9 mouse cellular contexts compared by ENCODE assay signal in genomic region chr9:107936215-107936822, GRCm38 (mm10). TPM values are rescaled to one million over a fixed set of nuclear protein-coding genes. Genes with fewer than 3 reads are reported as not detected.
DNase-seq lines count a peak whose midpoint lies in the region; ATAC-seq and TF ChIP-seq lines count a peak whose summit lies in the region.
"Had no signal": no experiment of that assay in that cellular context is flagged by ENCODE, and none has a peak within 500 bp of the region (broad histone marks: within the 10 kb centered on the region; RNA-seq: fewer than 3 reads in every experiment).

No protein-coding gene starts in this region.

- peaks cover 6 to 16% of the 10 kb centered on the region in 2 experiments for H3K4me1 ChIP-seq in CH12.LX (ENCODE audit: control insufficient read depth in 1 of 2, insufficient read depth in 2 of 2)
- peaks cover 22% of the 10 kb centered on the region for H3K4me1 ChIP-seq in forebrain, embryonic 15.5 days
- peaks cover 35% of the 10 kb centered on the region for H3K4me1 ChIP-seq in neural tube, embryonic 15.5 days

- no peak overlapping the region for H3K4me3 ChIP-seq in CH12.LX (replicated peaks in 1 of 3; ENCODE audit: low read depth in 2 of 3, low read length in 2 of 3, poor library complexity in 1 of 3)
- peak overlapping the region; percentile 53 for H3K4me3 ChIP-seq in forebrain, embryonic 15.5 days
- peak overlapping the region; percentile 60 for H3K4me3 ChIP-seq in neural tube, embryonic 15.5 days (replicated peaks)
- H3K4me3 ChIP-seq: erythroblast, embryonic 14.5 days had no signal

- no peak for TF ChIP-seq EP300 in CH12.LX (IDR thresholded peaks at IDR 0.05; ENCODE audit: low read length)

- H3K27ac ChIP-seq in CH12.LX (ENCODE audit: insufficient read depth, low read depth), result no peak overlapping the region
- no peak overlapping the region for H3K27ac ChIP-seq in forebrain, embryonic 15.5 days (replicated peaks)
- H3K27ac ChIP-seq in neural tube, embryonic 15.5 days (replicated peaks), result no peak overlapping the region

- H3K9me3 ChIP-seq in CH12.LX (replicated peaks; ENCODE audit: low read length), result no peaks in the 10 kb centered on the region
- H3K9me3 ChIP-seq in forebrain, embryonic 15.5 days, result no peaks in the 10 kb centered on the region
- H3K9me3 ChIP-seq in neural tube, embryonic 15.5 days (replicated peaks), result no peaks in the 10 kb centered on the region

- H3K9ac ChIP-seq in CH12.LX (ENCODE audit: insufficient read depth, low read depth), result no peak overlapping the region
- peak overlapping the region; percentile 55 for H3K9ac ChIP-seq in forebrain, embryonic 15.5 days (replicated peaks)
- H3K9ac ChIP-seq in neural tube, embryonic 15.5 days (replicated peaks), result peak overlapping the region; percentile 64

- peak overlapping the region; percentile 47; the same call in 1 of the 2 replicates for H3K4me2 ChIP-seq in CH12.LX (ENCODE audit: insufficient read depth, low read depth, poor library complexity, severe bottlenecking)
- H3K4me2 ChIP-seq in forebrain, embryonic 15.5 days (replicated peaks), result peak overlapping the region; percentile 65
- peak overlapping the region; percentile 96 for H3K4me2 ChIP-seq in neural tube, embryonic 15.5 days

- DNase-seq in adrenal gland, postnatal 14 days, result peak; percentile 39
- DNase-seq in adrenal gland, adult 18-20 months (ENCODE audit: low spot score in 2 of 2), result no peak
- DNase-seq in CH12.LX (ENCODE audit: extremely low read depth), result no peak
- DNase-seq in left cerebral cortex, postnatal 36 days (ENCODE audit: low spot score in 2 of 2), result peak; percentile 65 to 76
- DNase-seq in cerebellum, postnatal 14 days, result no peak
- DNase-seq in gastrocnemius, postnatal 14 days, result no peak

- no peak for TF ChIP-seq RAD21 in CH12.LX (IDR thresholded peaks at IDR 0.05; ENCODE audit: low read depth, low read length)

- intact Hi-C loops in left cerebral cortex, postnatal 36 days (cut with DNase I), result no loop called here
- intact Hi-C loops in gastrocnemius, postnatal 14 days (cut with DNase I; ENCODE audit: low total_unique reads), result no loop called here

- peaks cover 97% of the 10 kb centered on the region for H3K27me3 ChIP-seq in CH12.LX (replicated peaks)
- no peaks in the 10 kb centered on the region for H3K27me3 ChIP-seq in forebrain, embryonic 15.5 days
- H3K27me3 ChIP-seq in neural tube, embryonic 15.5 days (replicated peaks), result 0 out of 2 replicates have a peak, but pooled peaks cover 8% of the 10 kb centered on the region

- no peaks in the 10 kb centered on the region for H3K36me3 ChIP-seq in CH12.LX (replicated peaks in 1 of 2; ENCODE audit: control insufficient read depth in 1 of 2, insufficient read depth in 1 of 2, low read length in 1 of 2)
- no peaks in the 10 kb centered on the region for H3K36me3 ChIP-seq in forebrain, embryonic 15.5 days
- no peaks in the 10 kb centered on the region for H3K36me3 ChIP-seq in neural tube, embryonic 15.5 days

- WGBS in forebrain, embryonic 15.5 days, result under 1% methylated on average over 29 of the region's 29 CpGs
- WGBS in neural tube, embryonic 15.5 days, result 0% methylated on average over 29 of the region's 29 CpGs

- dilution Hi-C loops in CH12.LX (cut with MboI; ENCODE audit: extremely low pct_ligation_motif_present, extremely low pct_unique_long_range_greater_than_20kb, low sequenced_read_pairs), result no loop called here

- H3K79me2 ChIP-seq in CH12.LX (replicated peaks; ENCODE audit: control insufficient read depth, extremely low read depth, insufficient read depth, poor library complexity, severe bottlenecking), result no peaks in the 10 kb centered on the region

- ATAC-seq in forebrain, embryonic 15.5 days (replicated peaks), result peak; percentile 48
- peak; percentile 58; the same call in 1 of the 2 replicates for ATAC-seq in neural tube, embryonic 15.5 days (ENCODE audit: low FRiP score)

- TF ChIP-seq CTCF in CH12.LX (conservative IDR thresholded peaks at IDR 0.05 in 1 of 2, IDR thresholded peaks at IDR 0.05 in 1 of 2; ENCODE audit: low read depth in 2 of 2, low read length in 2 of 2), result no peak

- in situ Hi-C loops in CH12.LX (cut with MboI; ENCODE audit: low pct_ligation_motif_present, low pct_unique_long_range_greater_than_20kb, low sequenced_read_pairs), result no loop called here

- no peak for TF ChIP-seq POLR2A in CH12.LX (IDR thresholded peaks at IDR 0.05; ENCODE audit: low read depth, low read length)

TF ChIP-seq in CH12.LX, 34 proteins besides CTCF, POLR2A, EP300 and RAD21:
- TF ChIP-seq RCOR1 (conservative IDR thresholded peaks at IDR 0.05; ENCODE audit: low read depth, low read length), result no peak
- TF ChIP-seq POLR2AphosphoS2 (IDR thresholded peaks at IDR 0.05; ENCODE audit: low read depth, low read length), result no peak
- no peak for TF ChIP-seq ZKSCAN1 (IDR thresholded peaks at IDR 0.05; ENCODE audit: borderline replicate concordance, low read depth, low read length)

RNA-seq across cellular contexts. Expression of gene Camkv, which starts 0.8 kb away (rescaled TPM):
- total RNA-seq in adrenal gland, postnatal 14 days (2021), result 1.3 and 2.3 TPM in 2 replicates
- 1 to 10 TPM; 4.2 to 6.2 TPM for total RNA-seq in adrenal gland, adult 18-20 months (2021)
- total RNA-seq in CH12.LX (2012; rRNA removed) (not detected in 2 replicates), CH12.LX (2014; rRNA removed) (not detected in 2 replicates)
- polyA plus RNA-seq in CH12.LX (2012; ENCODE audit: insufficient read length, low read depth), result not detected in 2 replicates
- polyA plus RNA-seq in forebrain, embryonic 15.5 days (2015; fragmentation: Nextera tagmentation; extraction: Ambion mirVana), result 79.1 and 83.4 TPM in 2 replicates
- total RNA-seq in left cerebral cortex, postnatal 36 days (2021), result 100 to 1,000 TPM; 353 to 360 TPM
- polyA plus RNA-seq in neural tube, embryonic 15.5 days (2015; fragmentation: Nextera tagmentation; extraction: Ambion mirVana), result 43.3 and 49.1 TPM in 2 replicates
- total RNA-seq in gastrocnemius, postnatal 14 days (2021), result under 1 TPM; 0.16 to 0.24 TPM

RNA-seq across cellular contexts. Expression of gene Actl11, which starts 8.1 kb away (rescaled TPM):
- not detected in 2 replicates for total RNA-seq in adrenal gland, postnatal 14 days (2021)
- total RNA-seq in adrenal gland, adult 18-20 months (2021), result not detected
- total RNA-seq in CH12.LX (2012; rRNA removed), result not detected in 2 replicates
- not detected in 2 replicates for total RNA-seq in CH12.LX (2014; rRNA removed)
- polyA plus RNA-seq in CH12.LX (2012; ENCODE audit: insufficient read length, low read depth), result not detected in 2 replicates
- not detected in 2 replicates for polyA plus RNA-seq in forebrain, embryonic 15.5 days (2015; fragmentation: Nextera tagmentation; extraction: Ambion mirVana)
- total RNA-seq in left cerebral cortex, postnatal 36 days (2021), result not detected
- not detected in 2 replicates for polyA plus RNA-seq in neural tube, embryonic 15.5 days (2015; fragmentation: Nextera tagmentation; extraction: Ambion mirVana)
- total RNA-seq in gastrocnemius, postnatal 14 days (2021), result not detected
- polyA plus RNA-seq: erythroblast, embryonic 14.5 days had no signal

RNA-seq across cellular contexts. Expression of gene Traip, which starts 13.6 kb away (rescaled TPM):
- 3.7 and 5.7 TPM in 2 replicates for total RNA-seq in adrenal gland, postnatal 14 days (2021)
- 1 to 10 TPM; 1.0 to 1.1 TPM for total RNA-seq in adrenal gland, adult 18-20 months (2021)
- total RNA-seq in CH12.LX (2012; rRNA removed), result 21.6 and 27.0 TPM in 2 replicates
- total RNA-seq in CH12.LX (2014; rRNA removed), result 25.0 and 25.6 TPM in 2 replicates
- 33.0 and 51.4 TPM in 2 replicates for polyA plus RNA-seq in CH12.LX (2012; ENCODE audit: insufficient read length, low read depth)
- polyA plus RNA-seq in forebrain, embryonic 15.5 days (2015; fragmentation: Nextera tagmentation; extraction: Ambion mirVana), result 14.0 and 15.7 TPM in 2 replicates
- total RNA-seq in left cerebral cortex, postnatal 36 days (2021), result 10 to 100 TPM in 1 of 2 experiments, 1 to 10 TPM in 1; 7.8 to 16.5 TPM
- 6.1 and 10.2 TPM in 2 replicates for polyA plus RNA-seq in neural tube, embryonic 15.5 days (2015; fragmentation: Nextera tagmentation; extraction: Ambion mirVana)
- 1 to 10 TPM in 1 of 2 experiments, under 1 TPM in 1; 0.97 to 1.1 TPM for total RNA-seq in gastrocnemius, postnatal 14 days (2021)

RNA-seq across cellular contexts. Expression of gene Mst1r, which starts 29.6 kb away (rescaled TPM):
- 5.0 and 8.7 TPM in 2 replicates for total RNA-seq in adrenal gland, postnatal 14 days (2021)
- total RNA-seq in adrenal gland, adult 18-20 months (2021), result 10 to 100 TPM; 10.8 to 11.4 TPM
- not detected in 2 replicates for total RNA-seq in CH12.LX (2012; rRNA removed)
- not detected in 2 replicates for total RNA-seq in CH12.LX (2014; rRNA removed)
- not detected in 2 replicates for polyA plus RNA-seq in CH12.LX (2012; ENCODE audit: insufficient read length, low read depth)
- 1.0 and 1.9 TPM in 2 replicates for polyA plus RNA-seq in forebrain, embryonic 15.5 days (2015; fragmentation: Nextera tagmentation; extraction: Ambion mirVana)
- total RNA-seq in left cerebral cortex, postnatal 36 days (2021), result 1 to 10 TPM in 1 of 2 experiments, under 1 TPM in 1; 0.81 to 2.6 TPM
- 3.4 and 4.3 TPM in 2 replicates for polyA plus RNA-seq in neural tube, embryonic 15.5 days (2015; fragmentation: Nextera tagmentation; extraction: Ambion mirVana)
- total RNA-seq in gastrocnemius, postnatal 14 days (2021), result 1 to 10 TPM; 1.2 to 1.8 TPM

RNA-seq across cellular contexts. Expression of gene Uba7, which starts 39.0 kb away (rescaled TPM):
- total RNA-seq in adrenal gland, postnatal 14 days (2021), result 15.2 and 20.9 TPM in 2 replicates
- 10 to 100 TPM; 14.2 to 22.1 TPM for total RNA-seq in adrenal gland, adult 18-20 months (2021)
- total RNA-seq in CH12.LX (2012; rRNA removed), result 21.3 and 21.7 TPM in 2 replicates
- 25.2 and 26.0 TPM in 2 replicates for total RNA-seq in CH12.LX (2014; rRNA removed)
- 25.5 and 27.8 TPM in 2 replicates for polyA plus RNA-seq in CH12.LX (2012; ENCODE audit: insufficient read length, low read depth)
- polyA plus RNA-seq in forebrain, embryonic 15.5 days (2015; fragmentation: Nextera tagmentation; extraction: Ambion mirVana), result 2.5 and 2.9 TPM in 2 replicates
- 1 to 10 TPM; 2.4 to 3.9 TPM for total RNA-seq in left cerebral cortex, postnatal 36 days (2021)
- polyA plus RNA-seq in neural tube, embryonic 15.5 days (2015; fragmentation: Nextera tagmentation; extraction: Ambion mirVana), result 5.6 and 23.0 TPM in 2 replicates
- 1 to 10 TPM; 2.6 to 4.0 TPM for total RNA-seq in gastrocnemius, postnatal 14 days (2021)

Comparison
In these comparisons a context has a peak if more than half of its experiments do, and no peak if none do; other contexts are left out.
1. DNase-seq: peak in adrenal gland, postnatal 14 days (single experiment) and left cerebral cortex, postnatal 36 days (2 of 2); none in adrenal gland, adult 18-20 months (0 of 2), CH12.LX (single experiment), cerebellum, postnatal 14 days (0 of 2) and gastrocnemius, postnatal 14 days (single experiment).
2. H3K4me3 ChIP-seq: peak in forebrain, embryonic 15.5 days (single experiment) and neural tube, embryonic 15.5 days (single experiment); none in CH12.LX (0 of 3).
3. RNA of gene Camkv, which starts 0.8 kb away (total RNA-seq): 353 to 360 TPM in left cerebral cortex, postnatal 36 days; 4.2 to 6.2 TPM in adrenal gland, adult 18-20 months, 1.3 to 2.3 TPM in adrenal gland, postnatal 14 days, 0.16 to 0.24 TPM in gastrocnemius, postnatal 14 days and not detected in CH12.LX; every median in the first group is over 10 times any median in the second.
4. Peak in every context shown above with its lines, with median percentiles within 50 percentile points of each other: H3K4me2 ChIP-seq.